9 mouse cellular contexts compared by ENCODE assay signal in genomic region chr11:79673072-79673471, GRCm38 (mm10).
DNase-seq lines count a peak whose midpoint lies in the region; ATAC-seq and TF ChIP-seq lines count a peak whose summit lies in the region.
"Had no signal": no experiment of that assay in that cellular context is flagged by ENCODE, and none has a peak within 500 bp of the region (broad histone marks: within the 10 kb centered on the region; RNA-seq: fewer than 3 reads in every experiment).

No protein-coding gene starts in this region.

- peak; percentile 57 for DNase-seq in adrenal gland, postnatal 10 days
- DNase-seq in adrenal gland, adult 8-10 months, result no peak
- no peak for DNase-seq in liver, embryonic 11.5 days (ENCODE audit: low spot score)
- DNase-seq in liver, result no peak
- DNase-seq in liver, postnatal 0 days, result no peak
- peak; percentile 50 for DNase-seq in thymus, postnatal 14 days
- DNase-seq in urinary bladder, postnatal 14 days (ENCODE audit: low spot score), result no peak
- no peak for DNase-seq in right cerebral cortex, postnatal 10 days (ENCODE audit: low spot score in 2 of 2)

- H3K9ac ChIP-seq in liver, embryonic 11.5 days (ENCODE audit: low read depth, low read length), result no peak overlapping the region
- H3K9ac ChIP-seq in liver, postnatal 0 days (replicated peaks), result no peak overlapping the region
- H3K9ac ChIP-seq: liver, embryonic 14.5 days had no signal

- H3K27ac ChIP-seq in liver, embryonic 11.5 days (ENCODE audit: low read depth, low read length), result peak overlapping the region; percentile 45; the same call in 1 of the 2 replicates
- peak overlapping the region; percentile 67 for H3K27ac ChIP-seq in liver, postnatal 0 days (ENCODE audit: low read depth)
- H3K27ac ChIP-seq: liver, embryonic 14.5 days had no signal

- no peak for TF ChIP-seq CTCF in liver, postnatal 0 days (IDR thresholded peaks at IDR 0.05; ENCODE audit: low read depth)

- H3K9me3 ChIP-seq in liver, embryonic 11.5 days (ENCODE audit: control insufficient read depth, low read length), result no peaks in the 10 kb centered on the region
- no peaks in the 10 kb centered on the region for H3K9me3 ChIP-seq in liver, postnatal 0 days (ENCODE audit: low read length)

- no peaks in the 10 kb centered on the region for H3K36me3 ChIP-seq in liver, embryonic 11.5 days (ENCODE audit: control insufficient read depth, insufficient read depth, low read length)
- H3K36me3 ChIP-seq in liver, postnatal 0 days (replicated peaks; ENCODE audit: insufficient read depth, low read length), result no peaks in the 10 kb centered on the region

- no peak for TF ChIP-seq EP300 in liver, postnatal 0 days (IDR thresholded peaks at IDR 0.05; ENCODE audit: low read depth)

- no peaks in the 10 kb centered on the region for H3K27me3 ChIP-seq in liver, embryonic 11.5 days (replicated peaks; ENCODE audit: control insufficient read depth, insufficient read depth, low read length)
- no peaks in the 10 kb centered on the region for H3K27me3 ChIP-seq in liver, postnatal 0 days (ENCODE audit: insufficient read depth, low read length)

- peaks cover 14% of the 10 kb centered on the region for H3K4me1 ChIP-seq in liver, embryonic 11.5 days (replicated peaks; ENCODE audit: control insufficient read depth, insufficient read depth, low read length)
- H3K4me1 ChIP-seq in liver, postnatal 0 days (ENCODE audit: insufficient read depth), result peaks cover 43% of the 10 kb centered on the region

- 70% methylated on average over 5 of the region's 5 CpGs for WGBS in liver, embryonic 11.5 days
- WGBS in liver, postnatal 0 days (ENCODE audit: insufficient replicate concordance), result 65% methylated on average over 5 of the region's 5 CpGs

- no peak for ATAC-seq in liver, embryonic 11.5 days (replicated peaks; ENCODE audit: low FRiP score)
- peak; percentile 46 for ATAC-seq in liver, postnatal 0 days

- H3K4me3 ChIP-seq in liver, embryonic 11.5 days (ENCODE audit: low read depth, low read length), result no peak overlapping the region
- H3K4me3 ChIP-seq in liver, postnatal 0 days (ENCODE audit: low read depth, low read length), result no peak overlapping the region

- H3K4me2 ChIP-seq in liver, embryonic 11.5 days, result peak overlapping the region; percentile 30; the same call in 1 of the 2 replicates
- peak overlapping the region; percentile 38 for H3K4me2 ChIP-seq in liver, postnatal 0 days (ENCODE audit: low read depth, low read length)

Comparison
In these comparisons a context has a peak if more than half of its experiments do, and no peak if none do; other contexts are left out.
1. DNase-seq: peak in adrenal gland, postnatal 10 days (single experiment) and thymus, postnatal 14 days (single experiment); none in adrenal gland, adult 8-10 months (single experiment), liver, embryonic 11.5 days (single experiment), liver (single experiment), liver, postnatal 0 days (single experiment), urinary bladder, postnatal 14 days (single experiment) and right cerebral cortex, postnatal 10 days (0 of 2).